Mouse (Mus musculus) limb, embryonic 14.5 days (tissue): Measurements from ENCODE around the gene Trim63. TPM values are rescaled to one million over a fixed set of nuclear protein-coding genes. Genes with fewer than 3 reads are reported as not detected.

Experiments used
- ATAC-seq: fragments of 200-750 bp; cut with Nextera tagmentation; 2 replicates; pipeline ENCODE4 v1.8.0; 2017; ENCODE audit warnings: low read depth, moderate number of reproducible peaks, moderate TSS enrichment; ENCODE audit not compliant: low FRiP score
- DNase-seq: peaks from one replicate; pipeline ENCODE4 v3.0.0-alpha.2; 2015; ENCODE audit warnings: low spot score
- H3K27ac ChIP-seq: fragments of 300-500 bp; sonication (generic); replicated peaks from 2 replicates; pipeline ENCODE4 v1.5.1; 2014; ENCODE audit warnings: low read depth, mild to moderate bottlenecking, low read length, moderate library complexity, mixed read lengths
- H3K27me3 ChIP-seq: fragments of 300-500 bp; sonication (generic); 2 replicates; pipeline ENCODE4 v1.6.1; 2014; ENCODE audit warnings: low read length, mixed read lengths; ENCODE audit not compliant: control insufficient read depth, insufficient read depth
- H3K36me3 ChIP-seq: fragments of 300-500 bp; sonication (generic); 2 replicates; pipeline ENCODE4 v1.6.1; 2014; ENCODE audit warnings: mild to moderate bottlenecking, low read length, moderate library complexity, mixed read lengths; ENCODE audit not compliant: control insufficient read depth, insufficient read depth
- H3K4me1 ChIP-seq: fragments of 300-500 bp; sonication (generic); 2 replicates; pipeline ENCODE4 v1.6.1; 2014; ENCODE audit warnings: antibody characterized with exemption, low read length, mixed read lengths; ENCODE audit not compliant: control insufficient read depth, insufficient read depth
- H3K4me2 ChIP-seq: fragments of 300-500 bp; sonication (generic); replicated peaks from 2 replicates; pipeline ENCODE4 v1.6.1; 2014; ENCODE audit warnings: low read depth, mild to moderate bottlenecking, low read length, moderate library complexity; ENCODE audit not compliant: severe bottlenecking
- H3K4me3 ChIP-seq: fragments of 300-500 bp; sonication (generic); replicated peaks from 2 replicates; pipeline ENCODE4 v1.5.1; 2014; ENCODE audit warnings: low read length
- H3K9ac ChIP-seq: fragments of 300-500 bp; sonication (generic); 2 replicates; pipeline ENCODE4 v1.6.1; 2014; ENCODE audit warnings: mild to moderate bottlenecking, low read depth, low read length, moderate library complexity; ENCODE audit not compliant: severe bottlenecking
- H3K9me3 ChIP-seq: fragments of 300-500 bp; sonication (generic); 2 replicates; pipeline ENCODE4 v1.6.1; 2016; ENCODE audit warnings: low read length; ENCODE audit not compliant: control insufficient read depth
- POLR2A ChIP-seq: fragments of 200-500 bp; IDR thresholded peaks from 2 replicates; pipeline ENCODE4 v1.8.0; 2012; ENCODE audit warnings: inconsistent platforms, mild to moderate bottlenecking, moderate library complexity, borderline replicate concordance; ENCODE audit not compliant: insufficient read depth, insufficient read length; ENCODE audit errors: extremely low read depth
- WGBS: fragments of 180-500 bp; shearing (Covaris S2); extraction: QIAGEN DNeasy Blood & Tissue Kit; methylation state at CpG from one replicate; pipeline ENCODE4 v1.1.7; 2014; 5-methylcytosine and 5-hydroxymethylcytosine counted together
- polyA plus RNA-seq, 2 experiments: library from polyadenylated mRNA; depleted of rRNA in 1 of 2; stranded (reverse) in 1 of 2; unstranded in 1 of 2; fragments of >200 nt; fragmentation: Nextera tagmentation in 1 of 2; extraction: Ambion mirVana in 1 of 2; gene quantifications; 2 replicates each; pipeline versions ENCODE4 v1.2.1 to v1.2.3; 2012 to 2014

The Trim63 gene
- polyA plus RNA-seq, 2 experiments = 1.4 to 5.1 TPM

DNA sequence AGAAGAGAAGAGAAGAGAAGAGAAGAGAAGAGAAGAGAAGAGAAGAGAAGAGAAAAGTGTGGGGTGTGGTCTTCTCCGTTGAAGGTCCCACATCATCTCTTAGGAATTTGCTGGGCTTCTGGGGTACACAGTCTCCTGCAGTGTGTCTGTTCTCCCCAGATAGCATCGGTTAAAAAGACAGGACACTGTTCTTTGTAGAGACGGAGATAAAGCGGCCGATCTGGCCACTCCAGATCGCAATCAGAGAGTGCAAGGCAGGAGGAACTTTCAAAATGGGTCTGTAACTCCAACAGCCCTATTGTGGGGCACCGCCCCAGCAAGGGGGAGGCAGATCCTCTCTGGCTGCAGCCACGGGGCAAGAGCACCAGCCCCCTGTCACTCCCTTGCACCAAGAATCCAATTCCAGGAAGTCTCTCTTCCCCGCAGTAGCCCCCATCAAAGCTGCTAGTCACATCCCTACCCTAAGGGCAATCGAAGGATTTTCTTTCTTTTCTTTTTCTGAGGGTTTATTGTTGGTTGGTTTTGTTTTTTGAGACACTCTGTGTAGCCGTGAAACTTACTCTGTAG is 27.4 kb downstream of the Trim63 start:
- ATAC-seq = no peak
- TF ChIP-seq POLR2A = no peak
- Histone ChIP-seq H3K9me3 (no peaks in the 10 kb centered on the region), H3K4me3 (peak overlapping the region; percentile 32; the same call in 1 of the 2 replicates), H3K4me2 (no peak overlapping the region), H3K27ac (no peak overlapping the region), H3K36me3 (no peaks in the 10 kb centered on the region), H3K4me1 (peaks cover 8% of the 10 kb centered on the region), H3K9ac (no peak overlapping the region), H3K27me3 (peaks cover 37% of the 10 kb centered on the region)
- WGBS = 33% methylated on average over 11 of the region's 11 CpGs
- DNase-seq = no peak

DNA sequence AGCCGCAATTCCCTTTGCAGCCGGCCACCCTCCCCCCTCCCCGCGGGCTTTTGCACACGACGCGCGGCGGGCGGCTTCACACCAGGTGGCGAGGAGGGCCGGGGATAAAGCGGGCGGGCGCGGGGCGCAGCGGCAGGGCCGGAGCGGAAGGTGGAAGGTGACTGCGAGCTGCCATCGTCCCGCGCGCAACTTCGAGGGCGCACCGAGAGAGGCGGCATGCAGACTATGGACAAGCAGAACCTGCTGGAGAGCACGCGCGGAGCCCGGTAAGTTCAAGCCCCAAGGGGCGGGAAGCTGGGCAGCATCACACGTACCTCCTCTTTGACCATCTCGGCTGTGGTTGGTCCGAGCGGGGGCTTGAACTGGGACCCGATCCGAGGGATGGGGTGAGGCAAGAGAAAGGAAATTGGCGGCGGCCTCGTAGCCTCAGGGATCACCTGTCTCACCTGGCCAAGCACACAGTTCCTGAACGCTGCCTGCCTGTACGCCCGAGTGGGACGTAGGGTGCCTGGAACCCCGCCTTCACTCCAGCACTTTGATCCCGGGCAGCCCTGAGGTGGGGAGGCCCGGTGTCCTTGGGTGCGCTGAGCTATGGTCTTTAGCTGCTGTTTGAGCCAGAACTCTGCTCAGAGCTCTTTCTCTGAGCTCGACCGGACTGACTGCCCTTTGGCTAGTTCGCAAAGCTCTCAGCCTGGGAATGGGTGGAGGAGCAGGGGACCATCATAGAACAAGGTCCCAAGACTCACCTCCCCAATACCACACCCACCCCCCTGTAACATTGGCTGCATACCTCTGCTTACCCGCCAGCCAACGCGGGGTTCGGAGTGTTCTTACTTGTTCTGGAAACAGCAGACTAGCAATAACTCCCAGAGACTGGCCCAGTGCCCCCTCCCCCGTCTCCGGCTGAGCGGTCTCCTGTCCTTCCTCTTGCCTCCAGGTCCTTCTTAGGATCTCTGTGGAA is 28.4 kb downstream of the Trim63 start, which contains the start of gene Slc30a2:
Gene Slc30a2 (plus strand): TSS at position 111 of the 961 bp plus-strand sequence.
- Histone ChIP-seq H3K9ac (peak within 1 kb of the TSS; percentile 38), H3K4me3 (peak within 1 kb of the TSS; percentile 32), H3K27me3 (peaks cover 37% of the 10 kb centered on the region), H3K4me2 (peak within 1 kb of the TSS; percentile 47), H3K9me3 (no peaks in the 10 kb centered on the region), H3K36me3 (no peaks in the 10 kb centered on the region), H3K4me1 (peaks cover 8% of the 10 kb centered on the region), H3K27ac (no peak within 1 kb of the TSS)
- ATAC-seq (no peak), DNase-seq (no peak)
- WGBS = 2% methylated on average over 51 of the region's 61 CpGs
- no peak for TF ChIP-seq POLR2A

DNA sequence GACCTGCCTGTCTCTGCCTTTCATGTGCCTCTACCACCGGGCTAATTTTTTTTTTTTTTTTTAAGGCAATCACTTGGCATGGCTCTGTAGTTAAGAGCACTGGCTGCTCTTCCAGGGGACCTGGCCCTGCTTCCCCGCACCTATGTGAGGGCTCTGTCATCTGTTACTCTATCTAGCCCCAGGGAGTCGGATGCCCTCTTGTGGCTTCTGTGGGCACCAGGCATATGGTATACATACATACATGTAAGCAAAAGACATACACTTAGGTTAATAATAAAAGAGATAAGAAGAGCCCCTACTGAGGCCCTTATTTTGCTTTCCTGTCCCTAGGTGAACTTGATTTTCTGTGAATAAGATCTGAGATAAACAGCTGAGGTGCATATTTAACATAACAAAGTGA is 29.7 kb downstream of the Trim63 start:
- H3K4me2 ChIP-seq = no peak overlapping the region
- H3K4me1 ChIP-seq = peaks cover 8% of the 10 kb centered on the region
- no peak overlapping the region for H3K27ac ChIP-seq
- ATAC-seq (no peak), DNase-seq (no peak)
- H3K27me3 ChIP-seq = peaks cover 37% of the 10 kb centered on the region
- H3K36me3 ChIP-seq = no peaks in the 10 kb centered on the region
- no peak for TF ChIP-seq POLR2A
- no peaks in the 10 kb centered on the region for H3K9me3 ChIP-seq
- no peak overlapping the region for H3K9ac ChIP-seq
- H3K4me3 ChIP-seq = no peak overlapping the region
- WGBS = 48% methylated on average over 3 of the region's 3 CpGs

DNA sequence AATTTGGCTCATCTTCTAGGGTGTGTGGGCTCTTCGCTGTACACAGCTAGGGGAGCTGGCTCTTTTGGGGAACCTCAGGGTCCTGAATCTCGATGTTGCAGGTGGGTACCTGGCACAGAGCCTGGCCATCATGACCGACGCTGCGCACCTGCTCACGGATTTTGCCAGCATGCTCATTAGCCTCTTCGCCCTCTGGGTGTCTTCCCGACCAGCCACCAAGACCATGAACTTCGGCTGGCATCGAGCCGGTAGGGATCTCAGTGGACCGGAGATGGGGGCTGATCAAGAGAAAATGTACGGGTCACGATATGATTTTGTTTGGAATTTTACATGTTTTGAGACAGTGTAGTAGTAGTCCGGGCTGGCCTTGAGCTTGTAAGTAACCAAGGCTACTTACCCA is 30.9 kb downstream of the Trim63 start:
- Histone ChIP-seq H3K36me3 (no peaks in the 10 kb centered on the region), H3K27me3 (peaks cover 37% of the 10 kb centered on the region), H3K9ac (no peak overlapping the region), H3K4me3 (no peak overlapping the region), H3K4me1 (peaks cover 8% of the 10 kb centered on the region), H3K4me2 (no peak overlapping the region), H3K27ac (no peak overlapping the region), H3K9me3 (no peaks in the 10 kb centered on the region)
- TF ChIP-seq POLR2A = no peak
- ATAC-seq = no peak
- 91% methylated on average over 15 of the region's 15 CpGs for WGBS
- no peak for DNase-seq

DNA sequence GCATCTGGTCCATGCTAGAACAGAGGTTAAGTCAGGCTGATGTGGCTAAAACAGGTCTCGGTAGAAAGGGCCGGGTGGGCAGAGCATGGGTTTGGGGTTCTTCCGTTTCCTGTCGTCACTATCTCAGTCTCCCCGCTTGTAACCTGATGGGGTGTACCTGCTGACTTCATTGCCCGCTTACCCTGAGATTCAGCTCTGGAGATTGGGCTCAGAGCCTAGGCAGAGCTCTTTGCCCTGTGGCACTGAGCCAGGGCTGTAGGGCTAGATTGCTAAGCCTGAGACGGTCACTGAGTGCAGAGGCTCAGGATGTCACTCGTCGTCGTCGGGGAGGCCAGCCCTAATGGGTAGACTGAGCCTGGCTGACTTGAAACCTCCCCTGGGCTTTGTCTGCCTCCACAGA is 33.2 kb downstream of the Trim63 start:
- WGBS = 75% methylated on average over 11 of the region's 11 CpGs
- Histone ChIP-seq H3K4me1 (peaks cover 13% of the 10 kb centered on the region), H3K4me3 (no peak overlapping the region), H3K4me2 (no peak overlapping the region), H3K27ac (no peak overlapping the region), H3K27me3 (peaks cover 27% of the 10 kb centered on the region), H3K36me3 (no peaks in the 10 kb centered on the region), H3K9me3 (no peaks in the 10 kb centered on the region), H3K9ac (no peak overlapping the region)
- ATAC-seq (no peak), DNase-seq (no peak)
- no peak for TF ChIP-seq POLR2A
